In genomic region chr19:16446612-16447011, GRCm38 (mm10) we compare ENCODE assay signal across 30 mouse cellular contexts. TPM values are rescaled to one million over a fixed set of nuclear protein-coding genes. Genes with fewer than 3 reads are reported as not detected.
A peak's percentile ranks its signal among the peaks of the same experiment; 100 is the strongest.
DNase-seq lines count a peak whose midpoint lies in the region; ATAC-seq and TF ChIP-seq lines count a peak whose summit lies in the region.
"Had no signal": no experiment of that assay in that cellular context is flagged by ENCODE, and none has a peak within 500 bp of the region (broad histone marks: within the 10 kb centered on the region; RNA-seq: fewer than 3 reads in every experiment).

No protein-coding gene starts in this region.

- H3K27ac ChIP-seq in hindbrain, embryonic 16.5 days (ENCODE audit: low read depth, low read length), result no peak overlapping the region
- no peak overlapping the region for H3K27ac ChIP-seq in hindbrain, embryonic 10.5 days
- H3K27ac ChIP-seq: embryonic facial prominence, embryonic 10.5 days; embryonic facial prominence, embryonic 13.5 days; forebrain, embryonic 13.5 days; heart, adult 2 months; heart, embryonic 10.5 days; heart, embryonic 13.5 days; hindbrain, embryonic 12.5 days; hindbrain, embryonic 15.5 days; intestine, embryonic 15.5 days had no signal

- no peaks in the 10 kb centered on the region for H3K27me3 ChIP-seq in hindbrain, embryonic 16.5 days (replicated peaks; ENCODE audit: control insufficient read depth, insufficient read depth, low read length)
- H3K27me3 ChIP-seq in hindbrain, embryonic 10.5 days (ENCODE audit: insufficient read depth, poor library complexity, severe bottlenecking), result no peaks in the 10 kb centered on the region
- H3K27me3 ChIP-seq: embryonic facial prominence, embryonic 13.5 days; forebrain, embryonic 13.5 days; heart, embryonic 13.5 days; hindbrain, embryonic 12.5 days; hindbrain, embryonic 15.5 days; intestine, embryonic 15.5 days had no signal

- no peak for TF ChIP-seq CTCF in brain, embryonic 14.5 days (IDR thresholded peaks at IDR 0.05; ENCODE audit: borderline replicate concordance, extremely low read depth, insufficient read depth, insufficient read length)

- H3K4me2 ChIP-seq in hindbrain, embryonic 16.5 days (ENCODE audit: low read length), result no peak overlapping the region
- H3K4me2 ChIP-seq: embryonic facial prominence, embryonic 13.5 days; forebrain, embryonic 13.5 days; heart, embryonic 13.5 days; hindbrain, embryonic 12.5 days; hindbrain, embryonic 15.5 days; intestine, embryonic 15.5 days had no signal

- DNase-seq in hindbrain, embryonic 10.5 days (ENCODE audit: low spot score), result no peak
- peak; percentile 37 to 54 for DNase-seq in right cerebral cortex, postnatal 10 days (ENCODE audit: low spot score in 2 of 2)
- DNase-seq in right cerebral cortex, postnatal 36 days (ENCODE audit: low spot score in 2 of 2), result no peak
- peak; percentile 22 for DNase-seq in brain, adult 2 months (ENCODE audit: low read depth, low spot score)
- DNase-seq in brain, embryonic 14.5 days (ENCODE audit: low read depth), result peak; percentile 33
- no peak for DNase-seq in adrenal gland, adult 18-20 months (ENCODE audit: low spot score in 2 of 2)
- DNase-seq: adrenal gland, adult 8-10 months; adrenal gland, postnatal 25 days; cerebellum, adult 11 months; cerebellum, adult 2 months; cerebellum, adult 9-11 months; cerebellum, postnatal 36 days; embryo, embryonic 11 days; gastrocnemius, postnatal 10 days; gastrocnemius, postnatal 36 days; heart, adult 2 months; heart, postnatal 14 days; heart, postnatal 4 days had no signal

- no peaks in the 10 kb centered on the region for H3K4me1 ChIP-seq in hindbrain, embryonic 16.5 days (ENCODE audit: control insufficient read depth, insufficient read depth, low read depth, low read length)
- no peaks in the 10 kb centered on the region for H3K4me1 ChIP-seq in hindbrain, embryonic 10.5 days (replicated peaks)
- H3K4me1 ChIP-seq: embryonic facial prominence, embryonic 10.5 days; heart, embryonic 10.5 days; hindbrain, embryonic 12.5 days had no signal

- WGBS in hindbrain, embryonic 16.5 days, result 86% methylated on average over 6 of the region's 6 CpGs
- 94% methylated on average over 6 of the region's 6 CpGs for WGBS in hindbrain, embryonic 10.5 days

- no peaks in the 10 kb centered on the region for H3K36me3 ChIP-seq in hindbrain, embryonic 16.5 days (ENCODE audit: control insufficient read depth, insufficient read depth, low read length)
- no peaks in the 10 kb centered on the region for H3K36me3 ChIP-seq in hindbrain, embryonic 10.5 days
- H3K36me3 ChIP-seq: embryonic facial prominence, embryonic 10.5 days; embryonic facial prominence, embryonic 13.5 days; heart, embryonic 10.5 days; heart, embryonic 13.5 days; hindbrain, embryonic 12.5 days; hindbrain, embryonic 15.5 days; intestine, embryonic 15.5 days had no signal

- no peak overlapping the region for H3K4me3 ChIP-seq in hindbrain, embryonic 16.5 days (ENCODE audit: low read length)
- no peak overlapping the region for H3K4me3 ChIP-seq in hindbrain, embryonic 10.5 days
- H3K4me3 ChIP-seq: embryonic facial prominence, embryonic 10.5 days; embryonic facial prominence, embryonic 13.5 days; erythroblast, embryonic 14.5 days; forebrain, embryonic 13.5 days; heart, adult 2 months; heart, embryonic 10.5 days; heart, embryonic 13.5 days; hindbrain, embryonic 12.5 days; hindbrain, embryonic 15.5 days; intestine, embryonic 15.5 days had no signal

- no peaks in the 10 kb centered on the region for H3K9me3 ChIP-seq in hindbrain, embryonic 16.5 days (ENCODE audit: control insufficient read depth, low read length)
- H3K9me3 ChIP-seq in hindbrain, embryonic 10.5 days, result no peaks in the 10 kb centered on the region
- H3K9me3 ChIP-seq: embryonic facial prominence, embryonic 10.5 days; embryonic facial prominence, embryonic 13.5 days; forebrain, embryonic 13.5 days; heart, embryonic 10.5 days; heart, embryonic 13.5 days; hindbrain, embryonic 12.5 days; hindbrain, embryonic 15.5 days; intestine, embryonic 15.5 days had no signal

- TF ChIP-seq POLR2A in brain, embryonic 14.5 days (IDR thresholded peaks at IDR 0.05; ENCODE audit: borderline replicate concordance, extremely low read depth, insufficient read depth, insufficient read length, poor library complexity, severe bottlenecking), result no peak

- H3K9ac ChIP-seq in hindbrain, embryonic 16.5 days (ENCODE audit: low read depth, low read length), result no peak overlapping the region
- H3K9ac ChIP-seq: embryonic facial prominence, embryonic 13.5 days; forebrain, embryonic 13.5 days; heart, embryonic 13.5 days; hindbrain, embryonic 12.5 days; hindbrain, embryonic 15.5 days; intestine, embryonic 15.5 days had no signal

- ATAC-seq in hindbrain, embryonic 16.5 days, result 0 out of 2 replicates have a peak, but pooled peaks have one; percentile 20
- ATAC-seq: CD4-positive, CD25-positive, alpha-beta regulatory T cell, adult 4 months; forebrain, embryonic 13.5 days; intestine, embryonic 15.5 days had no signal

RNA-seq across cellular contexts. Expression of gene Gna14, which starts 11.1 kb away (rescaled TPM):
- 0.62 and 0.88 TPM in 2 replicates for polyA plus RNA-seq in hindbrain, embryonic 16.5 days (2015; fragmentation: Nextera tagmentation; extraction: Ambion mirVana)
- polyA plus RNA-seq in hindbrain, embryonic 10.5 days (2016; fragmentation: Nextera tagmentation; extraction: Ambion mirVana), result 0.27 and 1.0 TPM in 2 replicates
- polyA plus RNA-seq in brain, embryonic 14.5 days (2012; rRNA removed), result 0.58 and 0.62 TPM in 2 replicates
- 10 to 100 TPM; 37.0 to 56.3 TPM for total RNA-seq in adrenal gland, adult 18-20 months (2021)
- total RNA-seq: MEL had no signal
- polyA plus RNA-seq: erythroblast, embryonic 14.5 days had no signal

Comparison
In these comparisons a context has a peak if more than half of its experiments do, and no peak if none do; other contexts are left out.
1. DNase-seq: peak in right cerebral cortex, postnatal 10 days (2 of 2), brain, adult 2 months (single experiment) and brain, embryonic 14.5 days (single experiment); none in hindbrain, embryonic 10.5 days (single experiment), right cerebral cortex, postnatal 36 days (0 of 2) and adrenal gland, adult 18-20 months (0 of 2).